17 mouse cellular contexts compared by ENCODE assay signal in the genomic region with DNA sequence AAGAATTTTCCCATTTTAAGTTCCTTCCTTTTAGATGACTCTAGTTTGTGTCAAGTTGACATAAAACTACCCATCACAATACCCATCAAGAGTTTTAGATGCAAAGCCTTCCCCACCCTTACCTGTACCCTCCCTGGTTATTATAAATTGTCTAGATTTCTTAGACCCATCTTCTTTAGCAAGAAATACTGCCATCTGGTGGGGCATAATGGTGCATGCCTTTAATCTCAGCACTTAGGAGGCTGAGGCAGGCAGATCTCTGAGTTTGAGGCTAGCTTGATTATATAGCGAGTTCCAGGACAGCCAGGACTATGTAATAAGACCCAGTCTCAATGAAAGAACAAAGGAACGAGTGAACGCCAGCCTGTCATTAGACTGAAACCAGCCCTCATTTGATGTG. TPM values are rescaled to one million over a fixed set of nuclear protein-coding genes. Genes with fewer than 3 reads are reported as not detected.
DNase-seq lines count a peak whose midpoint lies in the region; TF ChIP-seq lines count a peak whose summit lies in the region.
"Had no signal": no experiment of that assay in that cellular context is flagged by ENCODE, and none has a peak within 500 bp of the region (broad histone marks: within the 10 kb centered on the region; RNA-seq: fewer than 3 reads in every experiment).

No protein-coding gene starts in this region.

- no peak for TF ChIP-seq EP300 in CH12.LX (IDR thresholded peaks at IDR 0.05; ENCODE audit: low read length)

- no peak overlapping the region for H3K4me2 ChIP-seq in CH12.LX (ENCODE audit: insufficient read depth, low read depth, poor library complexity, severe bottlenecking)
- H3K4me2 ChIP-seq: embryonic facial prominence, embryonic 12.5 days; heart, embryonic 13.5 days; neural tube, embryonic 15.5 days had no signal

- no peaks in the 10 kb centered on the region for H3K4me1 ChIP-seq in thymus, adult 2 months (replicated peaks; ENCODE audit: control insufficient read depth, insufficient read depth, low read length)
- no peaks in the 10 kb centered on the region for H3K4me1 ChIP-seq in CH12.LX (ENCODE audit: control insufficient read depth in 1 of 2, insufficient read depth in 2 of 2)
- H3K4me1 ChIP-seq: embryonic facial prominence, embryonic 12.5 days; heart, embryonic 13.5 days; neural tube, embryonic 15.5 days had no signal

- 65% methylated on average over 3 of the region's 3 CpGs for WGBS in thymus, adult 2 months

- in situ Hi-C loops in CH12.LX (cut with MboI; ENCODE audit: low pct_ligation_motif_present, low pct_unique_long_range_greater_than_20kb, low sequenced_read_pairs), result no loop called here

- dilution Hi-C loops in CH12.LX (cut with MboI; ENCODE audit: extremely low pct_ligation_motif_present, extremely low pct_unique_long_range_greater_than_20kb, low sequenced_read_pairs), result no loop called here

- no peaks in the 10 kb centered on the region for H3K79me2 ChIP-seq in CH12.LX (replicated peaks; ENCODE audit: control insufficient read depth, extremely low read depth, insufficient read depth, poor library complexity, severe bottlenecking)

- no peaks in the 10 kb centered on the region for H3K27me3 ChIP-seq in thymus, adult 2 months (ENCODE audit: control insufficient read depth, insufficient read depth, low read length)
- no peaks in the 10 kb centered on the region for H3K27me3 ChIP-seq in CH12.LX (replicated peaks)
- H3K27me3 ChIP-seq: embryonic facial prominence, embryonic 12.5 days; heart, embryonic 13.5 days; neural tube, embryonic 15.5 days had no signal

- H3K36me3 ChIP-seq in thymus, adult 2 months (ENCODE audit: control insufficient read depth, insufficient read depth, low read length), result 0 out of 2 replicates have a peak, but pooled peaks cover under 1% of the 10 kb centered on the region
- peaks cover 1 to 26% of the 10 kb centered on the region in 2 experiments for H3K36me3 ChIP-seq in CH12.LX (replicated peaks in 1 of 2; ENCODE audit: control insufficient read depth in 1 of 2, insufficient read depth in 1 of 2, low read length in 1 of 2)

- no peak overlapping the region for H3K9ac ChIP-seq in CH12.LX (ENCODE audit: insufficient read depth, low read depth)
- H3K9ac ChIP-seq: embryonic facial prominence, embryonic 12.5 days; heart, embryonic 13.5 days; neural tube, embryonic 15.5 days had no signal

- H3K9me3 ChIP-seq in CH12.LX (replicated peaks; ENCODE audit: low read length), result peaks cover 2% of the 10 kb centered on the region
- H3K9me3 ChIP-seq: embryonic facial prominence, embryonic 12.5 days; heart, embryonic 13.5 days; neural tube, embryonic 15.5 days had no signal

- no peak for TF ChIP-seq POLR2A in thymus, adult 2 months (IDR thresholded peaks at IDR 0.05; ENCODE audit: control insufficient read depth, extremely low read depth, insufficient read depth, low read length, poor library complexity)
- no peak for TF ChIP-seq POLR2A in CH12.LX (IDR thresholded peaks at IDR 0.05; ENCODE audit: low read depth, low read length)

- no peak overlapping the region for H3K27ac ChIP-seq in thymus, adult 2 months (ENCODE audit: control insufficient read depth, insufficient read depth, low read length)
- no peak overlapping the region for H3K27ac ChIP-seq in CH12.LX (ENCODE audit: insufficient read depth, low read depth)
- H3K27ac ChIP-seq: embryonic facial prominence, embryonic 12.5 days; heart, embryonic 13.5 days; neural tube, embryonic 15.5 days had no signal

- peak; percentile 24 for DNase-seq in kidney, adult 9 months
- no peak for DNase-seq in kidney, postnatal 14 days
- peak; percentile 4 for DNase-seq in thymus, adult 2 months
- no peak for DNase-seq in thymus, postnatal 36 days
- no peak for DNase-seq in CH12.LX (ENCODE audit: extremely low read depth)
- peak; percentile 37 for DNase-seq in naive thymus-derived CD4-positive, alpha-beta T cell, adult 2 months (ENCODE audit: low read depth)
- no peak for DNase-seq in embryo, embryonic 11 days
- DNase-seq in adrenal gland, adult 8-10 months, result no peak
- DNase-seq: adrenal gland, adult 2 months; cerebellum, postnatal 25 days; gastrocnemius, postnatal 10 days; lung, postnatal 4 days; right cerebral cortex, adult 18-20 months had no signal

- TF ChIP-seq RAD21 in CH12.LX (IDR thresholded peaks at IDR 0.05; ENCODE audit: low read depth, low read length), result peak; percentile 18

- no peak overlapping the region for H3K4me3 ChIP-seq in thymus, adult 2 months (ENCODE audit: control insufficient read depth, insufficient read depth, low read length)
- H3K4me3 ChIP-seq in CH12.LX (replicated peaks in 1 of 3; ENCODE audit: low read depth in 2 of 3, low read length in 2 of 3, poor library complexity in 1 of 3), result no peak overlapping the region
- H3K4me3 ChIP-seq: embryonic facial prominence, embryonic 12.5 days; heart, embryonic 13.5 days; neural tube, embryonic 15.5 days had no signal

- no peak for TF ChIP-seq CTCF in thymus, adult 2 months (IDR thresholded peaks at IDR 0.05; ENCODE audit: borderline replicate concordance, control insufficient read depth, extremely low read depth, insufficient read depth, low read length, poor library complexity)
- peak in 1 of 2 experiments; percentile 45; a peak in 2 of 4 replicates for TF ChIP-seq CTCF in CH12.LX (conservative IDR thresholded peaks at IDR 0.05 in 1 of 2, IDR thresholded peaks at IDR 0.05 in 1 of 2; ENCODE audit: low read depth in 2 of 2, low read length in 2 of 2)

TF ChIP-seq in CH12.LX, 34 proteins besides CTCF, POLR2A, EP300 and RAD21:
- peak; percentile 22; the same call in 1 of the 2 replicates for TF ChIP-seq SMC3 (IDR thresholded peaks at IDR 0.05; ENCODE audit: low read depth, low read length)
- no peak for TF ChIP-seq POLR2AphosphoS2 (IDR thresholded peaks at IDR 0.05; ENCODE audit: low read depth, low read length)

RNA-seq across cellular contexts. Expression of a gene that starts 6.6 kb away (rescaled TPM):
- 2.9 and 3.0 TPM in 2 replicates for polyA plus RNA-seq in thymus, adult 2 months (2012; rRNA removed)
- total RNA-seq in CH12.LX (2012; rRNA removed), result 9.8 and 10.2 TPM in 2 replicates
- total RNA-seq in CH12.LX (2014; rRNA removed), result 14.4 and 15.4 TPM in 2 replicates
- polyA plus RNA-seq in CH12.LX (2012; ENCODE audit: insufficient read length, low read depth), result 10.9 and 13.6 TPM in 2 replicates
- total RNA-seq in adrenal gland, adult 8-10 months (2022), result 1 to 10 TPM; 5.5 to 9.3 (median 6.7) TPM

RNA-seq across cellular contexts. Expression of a gene that starts 6.7 kb away (rescaled TPM):
- polyA plus RNA-seq in thymus, adult 2 months (2012; rRNA removed), result 9.6 and 12.8 TPM in 2 replicates
- total RNA-seq in CH12.LX (2012; rRNA removed) (11.5 and 12.0 TPM in 2 replicates), CH12.LX (2014; rRNA removed) (11.0 and 14.8 TPM in 2 replicates)
- 13.4 and 15.5 TPM in 2 replicates for polyA plus RNA-seq in CH12.LX (2012; ENCODE audit: insufficient read length, low read depth)
- 10 to 100 TPM in 2 of 4 experiments, 1 to 10 TPM in 2; 5.1 to 11.7 (median 9.6) TPM for total RNA-seq in adrenal gland, adult 8-10 months (2022)

RNA-seq across cellular contexts. Expression of a gene that starts 39.8 kb away (rescaled TPM):
- 0.89 and 1.5 TPM in 2 replicates for polyA plus RNA-seq in thymus, adult 2 months (2012; rRNA removed)
- 0.13 and 0.17 TPM in 2 replicates for total RNA-seq in CH12.LX (2012; rRNA removed)
- total RNA-seq in CH12.LX (2014; rRNA removed), result not detected in 2 replicates
- polyA plus RNA-seq in CH12.LX (2012; ENCODE audit: insufficient read length, low read depth), result 0.69 and 0.78 TPM in 2 replicates
- 10 to 100 TPM in 2 of 4 experiments, 1 to 10 TPM in 2; 3.2 to 37.5 (median 17.3) TPM for total RNA-seq in adrenal gland, adult 8-10 months (2022)
- total RNA-seq: left cerebral cortex, adult 18-20 months had no signal
- polyA plus RNA-seq: heart, embryonic 13.5 days; neural tube, embryonic 15.5 days had no signal

Comparison
In these comparisons a context has a peak if more than half of its experiments do, and no peak if none do; other contexts are left out.
1. DNase-seq: peak in kidney, adult 9 months (single experiment), thymus, adult 2 months (single experiment) and naive thymus-derived CD4-positive, alpha-beta T cell, adult 2 months (single experiment); none in kidney, postnatal 14 days (single experiment), thymus, postnatal 36 days (0 of 2), CH12.LX (single experiment), embryo, embryonic 11 days (single experiment) and adrenal gland, adult 8-10 months (single experiment).